15 mouse cellular contexts compared by ENCODE assay signal in genomic region chr19:45616735-45617134, GRCm38 (mm10).
"Had no signal": no experiment of that assay in that cellular context is flagged by ENCODE, and none has a peak within 500 bp of the region (broad histone marks: within the 10 kb centered on the region; RNA-seq: fewer than 3 reads in every experiment).

No protein-coding gene starts in this region.

- H3K4me2 ChIP-seq: limb, embryonic 12.5 days; neural tube, embryonic 15.5 days had no signal

- H3K9me3 ChIP-seq: limb, embryonic 12.5 days; neural tube, embryonic 15.5 days had no signal

- DNase-seq: kidney, adult 8-10 months; kidney, postnatal 36 days; layer of hippocampus, adult 9-11 months; layer of hippocampus, postnatal 36 days; liver; lung, adult 18-20 months; right cerebral cortex, postnatal 4 days; spleen, adult 18-20 months; thymus, adult 18-20 months; thymus, postnatal 14 days had no signal

- H3K4me3 ChIP-seq: limb, embryonic 12.5 days; myocyte; neural tube, embryonic 15.5 days had no signal

- H3K27ac ChIP-seq: kidney, postnatal 0 days; liver, embryonic 14.5 days; neural tube, embryonic 15.5 days had no signal

- H3K36me3 ChIP-seq: limb, embryonic 12.5 days; neural tube, embryonic 15.5 days had no signal

- H3K9ac ChIP-seq: limb, embryonic 12.5 days; liver, embryonic 14.5 days; neural tube, embryonic 15.5 days had no signal
